Mouse (Mus musculus) cerebellum, adult 2 months (tissue): ENCODE measurements around the gene Atf3.

Experiments used
- CTCF ChIP-seq: fragments of 200-500 bp; IDR thresholded peaks from 2 replicates; pipeline ENCODE4 v1.5.1; 2011; ENCODE audit warnings: low read depth, mild to moderate bottlenecking, control low read depth, low read length, moderate library complexity, borderline replicate concordance; ENCODE audit not compliant: insufficient read depth
- POLR2A ChIP-seq: fragments of 200-500 bp; IDR thresholded peaks from 2 replicates; pipeline ENCODE4 v1.6.1; 2011; ENCODE audit warnings: low read length, control low read depth, borderline replicate concordance; ENCODE audit not compliant: insufficient read depth

DNA sequence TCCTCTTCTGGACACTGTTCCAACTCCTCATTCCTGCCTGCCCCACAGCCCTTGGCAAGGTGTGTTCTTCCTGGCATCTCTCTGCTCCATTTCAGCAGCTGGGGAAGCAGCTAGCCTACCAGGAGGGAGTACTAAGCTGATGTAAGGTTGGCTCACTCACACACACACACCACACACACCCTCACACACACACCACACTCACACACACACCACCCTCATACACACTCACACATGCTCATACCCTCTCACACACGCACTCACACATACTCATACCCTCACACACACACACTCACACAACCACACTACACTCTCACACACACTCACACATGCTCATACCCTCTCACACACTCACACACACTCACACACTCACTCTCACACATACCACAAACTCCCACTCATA, 1.9 kb upstream of the Atf3 start:
- TF ChIP-seq CTCF (no peak), POLR2A (no peak)
